Mouse (Mus musculus): ENCODE results near the gene Prr36. TPM values are rescaled to one million over a fixed set of nuclear protein-coding genes. Genes with fewer than 3 reads are reported as not detected.
A peak's percentile ranks its signal among the peaks of the same experiment; 100 is the strongest.

Gene Prr36
- polyA plus RNA-seq, 1 experiment from 2014 or later, result 1.3 TPM

DNA sequence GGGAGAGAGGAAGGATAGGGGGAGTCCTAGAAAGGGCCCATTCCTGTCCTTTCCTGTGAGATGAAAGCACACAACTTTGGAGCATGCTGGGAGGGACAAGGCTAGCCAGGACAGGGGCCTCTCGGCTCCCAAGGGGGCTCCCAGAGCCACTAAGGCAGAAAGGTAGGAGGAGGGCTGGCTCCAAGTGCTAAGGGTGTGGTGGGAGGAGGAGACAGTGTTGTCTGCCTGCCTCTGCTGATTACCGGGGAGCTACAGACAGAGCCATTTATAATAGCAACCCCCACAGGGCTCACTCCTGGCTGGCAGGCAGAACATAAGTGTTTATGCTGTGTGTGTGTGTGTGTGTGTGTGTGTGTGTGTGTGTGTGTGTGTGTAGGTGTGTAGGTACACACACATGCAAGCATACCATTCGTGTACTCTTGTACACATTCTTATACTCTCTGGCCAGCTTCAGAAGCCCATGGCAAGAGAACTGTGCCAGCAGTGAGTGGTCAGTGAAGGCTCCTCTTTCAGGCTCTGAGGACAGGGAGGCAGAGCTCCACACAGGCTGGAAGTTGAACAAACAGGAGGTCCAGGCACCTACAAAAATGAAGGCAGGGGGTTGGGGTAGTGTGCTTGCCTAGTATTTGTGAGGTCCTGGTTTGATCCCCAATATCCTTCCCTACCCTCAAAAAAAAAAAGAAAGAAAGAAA is 28.1 kb downstream of the Prr36 start:
- Histone ChIP-seq H3K4me1 (peaks cover 7% of the 10 kb centered on the region), H3K36me3 (peaks cover 68% of the 10 kb centered on the region), H3K27me3 (no peaks in the 10 kb centered on the region), H3K4me3 (no peak overlapping the region), H3K9me3 (no peaks in the 10 kb centered on the region), H3K27ac (no peak overlapping the region), H3K4me2 (replicated peaks) (no peak overlapping the region), H3K9ac (no peak overlapping the region)
- ATAC-seq (ENCODE audit: low FRiP score, low read depth), result no peak
- WGBS, result 31% methylated on average over 3 of the region's 3 CpGs

GRCm38 (mm10) chr8:4188605-4189004 is 28.7 kb downstream of the Prr36 start:
- H3K4me3 ChIP-seq, result no peak overlapping the region
- H3K9me3 ChIP-seq, result no peaks in the 10 kb centered on the region
- no peaks in the 10 kb centered on the region for H3K27me3 ChIP-seq
- H3K9ac ChIP-seq, result no peak overlapping the region
- H3K4me2 ChIP-seq (replicated peaks), result no peak overlapping the region
- no peak overlapping the region for H3K27ac ChIP-seq
- peaks cover 69% of the 10 kb centered on the region for H3K36me3 ChIP-seq
- H3K4me1 ChIP-seq, result peaks cover 7% of the 10 kb centered on the region
- ATAC-seq (ENCODE audit: low FRiP score, low read depth), result no peak

GRCm38 (mm10) chr8:4186151-4186550 is 31.1 kb downstream of the Prr36 start:
- WGBS, result 98% methylated on average over 2 of the region's 2 CpGs
- no peak overlapping the region for H3K4me2 ChIP-seq (replicated peaks)
- H3K9ac ChIP-seq, result no peak overlapping the region
- no peak overlapping the region for H3K27ac ChIP-seq
- H3K9me3 ChIP-seq, result no peaks in the 10 kb centered on the region
- peaks cover 56% of the 10 kb centered on the region for H3K36me3 ChIP-seq
- H3K4me3 ChIP-seq, result no peak overlapping the region
- no peak for ATAC-seq (ENCODE audit: low FRiP score, low read depth)
- H3K4me1 ChIP-seq, result no peaks in the 10 kb centered on the region
- no peaks in the 10 kb centered on the region for H3K27me3 ChIP-seq

- WGBS, result 77% methylated on average over 8 of the region's 8 CpGs
These were observed 33.9 kb downstream of the Prr36 start for GRCm38 (mm10) chr8:4183409-4183808.

GRCm38 (mm10) chr8:4174018-4174417 is 43.2 kb downstream of the Prr36 start:
- H3K9ac ChIP-seq, result no peak overlapping the region
- H3K4me3 ChIP-seq, result no peak overlapping the region
- ATAC-seq (ENCODE audit: low FRiP score, low read depth), result no peak
- H3K27ac ChIP-seq, result no peak overlapping the region
- H3K9me3 ChIP-seq, result no peaks in the 10 kb centered on the region
- peaks cover 6% of the 10 kb centered on the region; the same call in 1 of the 2 replicates for H3K36me3 ChIP-seq
- no peaks in the 10 kb centered on the region for H3K4me1 ChIP-seq
- no peak overlapping the region for H3K4me2 ChIP-seq (replicated peaks)
- WGBS, result 80% methylated on average over 2 of the region's 2 CpGs
- H3K27me3 ChIP-seq, result no peaks in the 10 kb centered on the region

More at GRCm38 (mm10) chr8:4183409-4183808, 33.9 kb downstream of the Prr36 start:
- no peak overlapping the region for H3K4me2 ChIP-seq (replicated peaks)
- H3K27me3 ChIP-seq, result no peaks in the 10 kb centered on the region
- H3K36me3 ChIP-seq, result peaks cover 45% of the 10 kb centered on the region
- ATAC-seq (ENCODE audit: low FRiP score, low read depth), result no peak
- H3K4me1 ChIP-seq, result no peaks in the 10 kb centered on the region
- no peak overlapping the region for H3K4me3 ChIP-seq
- H3K27ac ChIP-seq, result no peak overlapping the region
- no peak overlapping the region for H3K9ac ChIP-seq
- no peaks in the 10 kb centered on the region for H3K9me3 ChIP-seq

DNA sequence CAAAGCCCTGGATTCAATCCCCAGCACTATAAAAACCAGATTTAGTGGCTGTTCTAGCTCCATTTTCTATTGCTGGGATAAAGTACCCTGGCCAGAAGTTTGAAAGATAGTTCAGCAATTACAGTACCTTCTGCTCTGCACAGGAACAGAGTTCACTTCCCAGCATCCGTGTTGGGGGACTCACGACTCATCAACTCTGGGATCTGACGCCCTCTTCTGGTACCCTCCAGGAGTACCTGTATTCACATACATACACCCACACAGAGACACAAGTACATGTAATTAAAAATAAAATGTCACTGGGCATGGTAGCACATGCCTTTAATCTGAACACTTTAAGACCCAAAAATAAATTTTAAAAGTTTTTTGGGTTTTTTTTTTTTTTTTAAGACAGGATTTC is 44.8 kb downstream of the Prr36 start:
- no peak for ATAC-seq (ENCODE audit: low FRiP score, low read depth)
- 68% methylated on average over 3 of the region's 3 CpGs for WGBS

GRCm38 (mm10) chr8:4167918-4168317 is 49.3 kb downstream of the Prr36 start:
- Histone ChIP-seq H3K4me3 (no peak overlapping the region), H3K9me3 (no peaks in the 10 kb centered on the region), H3K27ac (no peak overlapping the region), H3K9ac (no peak overlapping the region), H3K4me1 (peaks cover 7% of the 10 kb centered on the region), H3K27me3 (no peaks in the 10 kb centered on the region), H3K36me3 (peaks cover 3% of the 10 kb centered on the region; the same call in 1 of the 2 replicates), H3K4me2 (replicated peaks) (0 out of 2 replicates have a peak overlapping the region, but pooled peaks have one; percentile 83)
- no peak for ATAC-seq (ENCODE audit: low FRiP score, low read depth)
- 94% methylated on average over 1 of the region's 1 CpGs for WGBS

More for the DNA sequence above, 44.8 kb downstream of the Prr36 start:
- H3K27me3 ChIP-seq, result no peaks in the 10 kb centered on the region
- H3K9me3 ChIP-seq, result no peaks in the 10 kb centered on the region
- H3K4me2 ChIP-seq (replicated peaks), result no peak overlapping the region
- H3K9ac ChIP-seq, result no peak overlapping the region
- no peak overlapping the region for H3K4me3 ChIP-seq
- H3K4me1 ChIP-seq, result no peaks in the 10 kb centered on the region; the same call in 1 of the 2 replicates
- no peak overlapping the region for H3K27ac ChIP-seq
- H3K36me3 ChIP-seq, result peaks cover 6% of the 10 kb centered on the region; the same call in 1 of the 2 replicates

DNA sequence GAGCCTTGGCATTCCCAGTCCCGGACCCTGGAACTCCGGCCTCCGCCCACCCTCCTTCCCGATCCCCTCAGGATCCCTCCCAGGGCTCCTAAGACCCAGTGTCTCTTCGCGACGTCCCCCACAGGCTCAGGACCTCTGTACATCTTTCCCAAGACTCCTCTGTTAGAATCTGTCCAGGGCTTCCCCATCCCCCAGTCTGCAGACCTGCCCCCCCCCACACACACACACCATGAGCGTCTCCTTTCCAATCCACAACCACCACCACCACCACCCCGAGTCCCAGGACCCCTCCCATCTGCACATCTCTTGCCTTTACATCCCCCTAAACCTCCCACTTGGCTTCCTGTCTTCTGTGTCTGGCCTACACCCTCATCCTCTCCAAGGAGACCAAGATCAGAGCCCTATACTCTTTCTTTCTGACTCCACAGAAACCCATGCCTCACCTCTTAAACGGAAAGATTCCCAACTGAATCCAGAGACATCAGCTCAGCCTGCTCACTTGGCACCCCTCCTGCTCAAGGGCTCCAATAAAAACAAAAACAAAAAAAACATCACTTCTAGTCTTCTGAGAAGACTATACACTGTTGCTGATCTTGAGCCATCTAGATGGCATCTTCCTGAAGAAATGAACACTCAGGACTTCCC is 50.3 kb downstream of the Prr36 start:
- ATAC-seq (ENCODE audit: low FRiP score, low read depth), result no peak
- peak overlapping the region; percentile 86 for H3K4me3 ChIP-seq
- 13% methylated on average over 10 of the region's 10 CpGs for WGBS

GRCm38 (mm10) chr8:4165852-4166751 is 51.2 kb downstream of the Prr36 start, which contains the start of gene Evi5l:
Gene Evi5l, plus strand, starts transcription at chr8:4166567.
- no peak within 1 kb of the TSS for H3K27ac ChIP-seq
- no peaks in the 10 kb centered on the region for H3K27me3 ChIP-seq
- H3K4me3 ChIP-seq, result peak within 1 kb of the TSS; percentile 86
- no peaks in the 10 kb centered on the region; the same call in 1 of the 2 replicates for H3K36me3 ChIP-seq
- under 1% methylated on average over 44 of the region's 51 CpGs for WGBS
- peak within 1 kb of the TSS; percentile 86 for H3K9ac ChIP-seq
- peak within 1 kb of the TSS; percentile 83 for H3K4me2 ChIP-seq (replicated peaks)
- peak; percentile 99 for ATAC-seq (ENCODE audit: low FRiP score, low read depth)
- H3K4me1 ChIP-seq, result peaks cover 7% of the 10 kb centered on the region
- no peaks in the 10 kb centered on the region for H3K9me3 ChIP-seq

More for the DNA sequence above, 50.3 kb downstream of the Prr36 start:
- Histone ChIP-seq H3K27me3 (no peaks in the 10 kb centered on the region), H3K9ac (peak overlapping the region; percentile 86), H3K4me1 (peaks cover 7% of the 10 kb centered on the region), H3K4me2 (replicated peaks) (peak overlapping the region; percentile 83), H3K36me3 (peaks cover 3% of the 10 kb centered on the region; the same call in 1 of the 2 replicates), H3K9me3 (no peaks in the 10 kb centered on the region), H3K27ac (no peak overlapping the region)

GRCm38 (mm10) chr8:4165176-4165851 is 51.9 kb downstream of the Prr36 start:
- peak overlapping the region; percentile 64 for H3K4me2 ChIP-seq (replicated peaks)
- ATAC-seq (ENCODE audit: low FRiP score, low read depth), result no peak
- H3K27ac ChIP-seq, result no peak overlapping the region
- no peaks in the 10 kb centered on the region for H3K36me3 ChIP-seq
- peaks cover 7% of the 10 kb centered on the region for H3K4me1 ChIP-seq
- H3K27me3 ChIP-seq, result no peaks in the 10 kb centered on the region
- H3K9ac ChIP-seq, result peak overlapping the region; percentile 63
- 5% methylated on average over 13 of the region's 13 CpGs for WGBS
- H3K9me3 ChIP-seq, result no peaks in the 10 kb centered on the region
- H3K4me3 ChIP-seq, result peak overlapping the region; percentile 86

GRCm38 (mm10) chr8:4162786-4163185 is 54.5 kb downstream of the Prr36 start:
- no peaks in the 10 kb centered on the region for H3K27me3 ChIP-seq
- no peak overlapping the region for H3K27ac ChIP-seq
- no peaks in the 10 kb centered on the region for H3K9me3 ChIP-seq
- ATAC-seq (ENCODE audit: low FRiP score, low read depth), result no peak
- WGBS, result 62% methylated on average over 4 of the region's 4 CpGs
- H3K36me3 ChIP-seq, result no peaks in the 10 kb centered on the region
- H3K4me1 ChIP-seq, result peaks cover 7% of the 10 kb centered on the region
- H3K4me3 ChIP-seq, result no peak overlapping the region
- no peak overlapping the region for H3K4me2 ChIP-seq (replicated peaks)
- H3K9ac ChIP-seq, result no peak overlapping the region
